Mouse (Mus musculus): ENCODE measurements around the gene Upb1. TPM values are rescaled to one million over a fixed set of nuclear protein-coding genes. Genes with fewer than 3 reads are reported as not detected.
A peak's percentile ranks its signal among the peaks of the same experiment; 100 is the strongest.
"Not testable (repeated sequence)": the region's sequence is repeated elsewhere in the genome, so short reads cannot be mapped to it uniquely, and the experiment has no call there.

The Upb1 gene
- polyA plus RNA-seq, 1 experiment from 2014 or later, result 0.19 TPM

DNA sequence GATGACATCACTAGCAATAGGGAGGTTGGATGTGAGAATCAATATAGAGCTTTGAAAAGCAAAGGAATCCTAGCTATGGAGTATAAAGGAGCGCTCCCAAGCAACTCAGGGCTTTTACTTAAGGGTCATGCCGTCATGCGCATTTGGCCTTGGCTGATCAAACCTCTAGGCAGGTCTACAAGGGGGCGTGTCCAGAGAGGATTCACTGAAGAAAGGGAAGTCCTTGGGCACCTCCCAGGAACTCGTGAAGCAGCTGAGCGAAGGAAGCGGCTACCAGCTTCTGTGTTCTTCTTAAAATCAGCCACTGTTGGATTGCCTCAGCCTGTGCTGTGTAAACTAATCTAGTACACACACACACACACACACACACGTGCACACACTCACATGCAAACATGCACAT, 72.5 kb downstream of the Upb1 start:
- ATAC-seq (replicated peaks), result no peak
- WGBS, result 73% methylated on average over 8 of the region's 8 CpGs
- no peak overlapping the region for H3K4me2 ChIP-seq (replicated peaks)
- no peaks in the 10 kb centered on the region for H3K36me3 ChIP-seq
- peaks cover 5% of the 10 kb centered on the region for H3K4me1 ChIP-seq
- H3K27me3 ChIP-seq, result no peaks in the 10 kb centered on the region
- no peak overlapping the region for H3K27ac ChIP-seq (replicated peaks)
- no peak overlapping the region for H3K4me3 ChIP-seq
- H3K9ac ChIP-seq (replicated peaks), result no peak overlapping the region
- H3K9me3 ChIP-seq, result no peaks in the 10 kb centered on the region

DNA sequence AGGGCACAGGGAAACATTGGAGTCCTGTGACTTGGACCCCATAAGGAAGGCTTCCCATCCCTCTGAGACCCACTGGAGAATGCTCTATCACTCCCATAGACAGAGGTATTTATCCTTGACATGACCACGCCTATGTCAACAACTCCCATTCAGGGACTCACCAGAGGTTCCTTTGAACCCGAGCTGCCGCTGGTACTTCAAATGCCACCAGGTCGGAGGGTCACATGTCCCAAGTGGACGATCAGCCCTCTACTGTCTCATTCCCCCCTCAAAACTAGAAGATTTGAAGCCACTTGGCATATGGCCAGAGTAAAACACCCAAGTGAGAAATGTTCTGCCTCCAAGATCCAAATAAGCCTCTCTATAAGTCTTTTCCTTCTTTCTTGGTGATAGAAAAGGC, 73.7 kb downstream of the Upb1 start:
- Histone ChIP-seq H3K9me3 (no peaks in the 10 kb centered on the region), H3K4me2 (replicated peaks) (no peak overlapping the region), H3K36me3 (no peaks in the 10 kb centered on the region), H3K4me3 (no peak overlapping the region), H3K4me1 (peaks cover 5% of the 10 kb centered on the region), H3K9ac (replicated peaks) (no peak overlapping the region), H3K27me3 (no peaks in the 10 kb centered on the region), H3K27ac (replicated peaks) (peak overlapping the region; percentile 56; the same call in 1 of the 2 replicates)
- ATAC-seq (replicated peaks), result no peak
- WGBS, result 49% methylated on average over 5 of the region's 5 CpGs

DNA sequence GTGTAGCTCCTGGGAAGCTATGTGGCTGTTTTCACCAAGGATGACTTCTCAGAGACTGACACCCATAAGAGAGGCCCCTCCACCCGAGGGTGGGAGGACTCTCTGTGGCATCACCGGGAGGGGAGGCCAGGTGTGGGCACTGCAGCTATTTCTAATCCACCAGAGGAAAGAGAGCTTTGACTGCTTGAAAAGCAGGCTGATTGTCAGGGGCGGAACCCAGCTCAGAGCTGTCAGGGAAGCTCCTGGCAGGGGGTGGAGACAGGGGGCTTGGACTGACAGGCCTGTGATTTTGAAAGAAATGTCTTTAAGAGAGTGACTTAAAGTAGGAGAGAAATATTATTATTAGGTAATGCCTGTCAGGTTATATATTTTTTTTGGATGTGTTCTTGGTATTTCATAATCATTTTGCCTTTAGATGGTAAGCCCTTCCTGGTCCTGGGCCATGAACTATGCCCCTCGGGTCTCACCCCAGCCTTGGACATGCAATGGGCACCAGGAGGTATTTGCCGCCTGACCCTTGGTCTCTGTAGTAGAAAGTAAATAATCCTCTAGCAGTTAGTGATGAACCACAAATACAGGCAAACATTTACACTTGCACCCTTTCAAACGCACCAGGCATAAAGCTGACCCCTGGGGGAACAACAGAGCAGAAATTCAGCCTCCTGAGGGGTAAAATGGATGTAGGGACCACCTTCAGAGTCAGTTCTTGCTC, 74.4 kb downstream of the Upb1 start:
- not testable (repeated sequence) for H3K9ac ChIP-seq (replicated peaks); H3K4me1 ChIP-seq; H3K36me3 ChIP-seq; H3K27me3 ChIP-seq; H3K4me3 ChIP-seq; H3K4me2 ChIP-seq (replicated peaks); H3K9me3 ChIP-seq
- H3K27ac ChIP-seq (replicated peaks), result peak overlapping the region; percentile 56; the same call in 1 of the 2 replicates
- 36% methylated on average over 5 of the region's 6 CpGs for WGBS
- peak; percentile 46; the same call in 1 of the 2 replicates for ATAC-seq (replicated peaks)

DNA sequence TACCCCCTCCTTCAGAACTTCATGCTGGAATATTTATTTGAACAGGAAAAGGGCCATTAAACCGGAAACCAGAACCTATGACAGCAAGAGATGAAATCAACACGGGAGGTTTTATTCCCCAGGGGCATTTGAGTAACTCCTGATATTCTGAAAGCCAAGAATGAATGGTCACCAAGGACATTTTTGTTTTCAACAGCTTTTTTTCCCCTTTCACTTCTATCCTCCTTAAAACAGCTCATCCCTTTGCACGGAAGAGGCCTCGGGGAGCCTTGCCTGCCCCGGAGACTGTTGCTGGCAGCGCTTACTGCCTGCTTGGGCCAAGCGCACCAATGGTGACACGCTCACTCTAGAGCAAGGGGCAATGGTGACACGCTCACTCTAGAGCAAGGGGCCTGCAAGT, 76.1 kb downstream of the Upb1 start:
- no peak overlapping the region for H3K4me3 ChIP-seq
- H3K27me3 ChIP-seq, result no peaks in the 10 kb centered on the region
- H3K4me2 ChIP-seq (replicated peaks), result no peak overlapping the region
- WGBS, result 83% methylated on average over 9 of the region's 9 CpGs
- peaks cover 5% of the 10 kb centered on the region for H3K4me1 ChIP-seq
- no peak overlapping the region for H3K27ac ChIP-seq (replicated peaks)
- no peaks in the 10 kb centered on the region for H3K36me3 ChIP-seq
- no peak for ATAC-seq (replicated peaks)
- H3K9ac ChIP-seq (replicated peaks), result no peak overlapping the region
- no peaks in the 10 kb centered on the region for H3K9me3 ChIP-seq

DNA sequence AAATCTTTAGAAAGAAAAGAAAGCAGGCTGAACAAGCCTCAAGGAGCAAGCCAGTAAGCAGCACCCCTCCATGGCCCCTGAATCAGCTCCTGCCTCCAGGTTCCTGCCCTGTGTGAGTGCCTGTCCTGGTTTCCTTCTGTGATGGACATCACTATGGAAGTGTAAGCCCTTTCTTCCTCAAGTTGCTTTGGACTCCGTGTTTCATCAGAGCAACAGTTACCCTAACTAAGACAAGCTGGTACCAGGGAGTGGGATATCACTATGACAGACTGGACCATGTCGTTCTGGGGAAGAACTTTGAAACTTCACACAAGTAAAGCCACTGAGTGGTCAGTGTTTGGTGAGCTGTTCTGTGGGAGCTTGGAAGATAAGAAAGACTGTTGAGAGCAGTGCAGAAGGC, 79.0 kb downstream of the Upb1 start:
- Histone ChIP-seq H3K4me3 (no peak overlapping the region), H3K9ac (replicated peaks) (no peak overlapping the region), H3K4me2 (replicated peaks) (no peak overlapping the region), H3K27me3 (no peaks in the 10 kb centered on the region), H3K4me1 (peaks cover 1% of the 10 kb centered on the region), H3K9me3 (no peaks in the 10 kb centered on the region), H3K27ac (replicated peaks) (no peak overlapping the region), H3K36me3 (no peaks in the 10 kb centered on the region)
- ATAC-seq (replicated peaks), result no peak
- 90% methylated on average over 2 of the region's 2 CpGs for WGBS

DNA sequence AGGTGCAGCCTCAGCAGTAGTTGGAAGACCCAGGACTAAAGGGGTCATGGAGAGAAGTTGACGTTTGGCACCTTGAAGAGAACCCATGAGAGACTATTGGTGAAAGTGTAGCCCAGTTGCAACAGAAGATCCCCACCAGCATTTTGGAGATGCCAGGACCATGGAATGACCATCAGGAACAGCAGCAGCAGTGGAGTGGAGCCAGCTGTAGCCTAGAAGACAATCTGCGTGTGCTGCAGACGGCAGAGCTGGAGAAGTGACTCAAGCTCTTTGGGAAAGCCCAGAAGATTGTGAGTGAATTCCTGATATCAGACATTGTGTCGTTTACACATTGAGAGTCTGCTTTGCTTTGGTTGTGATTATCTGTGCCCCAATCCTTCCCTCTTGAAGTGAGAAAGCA, 80.8 kb downstream of the Upb1 start:
- 89% methylated on average over 4 of the region's 4 CpGs for WGBS
- H3K27ac ChIP-seq (replicated peaks), result no peak overlapping the region
- no peaks in the 10 kb centered on the region for H3K9me3 ChIP-seq
- H3K4me1 ChIP-seq, result no peaks in the 10 kb centered on the region
- no peaks in the 10 kb centered on the region for H3K27me3 ChIP-seq
- no peak overlapping the region for H3K4me3 ChIP-seq
- H3K9ac ChIP-seq (replicated peaks), result no peak overlapping the region
- H3K36me3 ChIP-seq, result no peaks in the 10 kb centered on the region
- ATAC-seq (replicated peaks), result no peak
- no peak overlapping the region for H3K4me2 ChIP-seq (replicated peaks)

DNA sequence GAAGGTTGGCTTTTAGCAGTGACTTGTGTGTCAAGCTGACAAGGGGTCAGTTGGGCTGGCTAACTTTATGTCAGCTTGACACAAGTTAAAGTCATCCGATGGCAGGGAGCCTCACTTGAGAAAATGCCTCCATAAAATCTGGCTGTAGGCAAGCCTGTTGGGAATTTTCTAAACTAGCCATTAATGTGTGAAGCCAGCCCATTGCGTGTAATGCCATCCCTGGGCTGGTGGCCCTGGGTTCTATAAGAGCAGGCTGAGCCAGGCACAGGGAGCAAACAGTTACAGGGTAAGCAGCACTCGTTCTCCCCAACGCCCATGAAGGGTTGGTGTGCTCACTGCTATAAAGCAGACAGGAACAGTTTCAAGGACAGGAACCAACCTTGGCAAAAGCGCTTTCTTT, 81.4 kb downstream of the Upb1 start:
- no peak overlapping the region for H3K27ac ChIP-seq (replicated peaks)
- no peak overlapping the region for H3K4me3 ChIP-seq
- no peaks in the 10 kb centered on the region for H3K9me3 ChIP-seq
- no peak overlapping the region for H3K4me2 ChIP-seq (replicated peaks)
- 92% methylated on average over 5 of the region's 5 CpGs for WGBS
- no peaks in the 10 kb centered on the region for H3K27me3 ChIP-seq
- H3K9ac ChIP-seq (replicated peaks), result no peak overlapping the region
- H3K36me3 ChIP-seq, result no peaks in the 10 kb centered on the region
- ATAC-seq (replicated peaks), result no peak
- no peaks in the 10 kb centered on the region for H3K4me1 ChIP-seq

DNA sequence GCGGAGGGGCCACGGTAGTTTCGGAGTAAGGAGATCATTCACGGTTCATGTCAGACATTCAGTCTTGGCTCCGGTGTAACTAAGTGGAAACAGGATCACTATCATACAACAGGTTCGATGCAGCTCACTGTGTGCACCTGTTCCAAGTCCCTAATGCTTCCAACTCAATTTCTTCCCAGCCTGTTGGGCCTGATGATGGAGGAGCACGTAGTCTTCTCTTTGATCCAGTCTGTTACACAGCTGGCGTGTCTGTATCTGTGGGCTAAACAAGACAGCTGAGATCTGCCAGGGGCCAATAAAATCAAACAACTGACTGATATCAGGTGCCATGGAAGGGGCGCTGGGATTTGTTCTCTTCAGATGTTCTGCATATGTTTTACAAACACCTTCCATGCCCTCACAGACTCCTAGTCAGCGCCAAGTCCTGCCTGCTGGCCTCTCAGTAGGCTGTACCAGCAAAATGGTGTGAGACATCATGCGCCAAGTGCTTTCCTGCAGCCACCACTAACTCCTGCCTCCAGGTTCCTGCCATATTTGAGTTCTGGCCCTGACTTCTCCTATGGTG, 82.1 kb downstream of the Upb1 start:
- no peak overlapping the region for H3K27ac ChIP-seq (replicated peaks)
- H3K4me2 ChIP-seq (replicated peaks), result no peak overlapping the region
- no peaks in the 10 kb centered on the region for H3K27me3 ChIP-seq
- ATAC-seq (replicated peaks), result no peak
- H3K36me3 ChIP-seq, result no peaks in the 10 kb centered on the region
- WGBS, result 85% methylated on average over 11 of the region's 11 CpGs
- H3K9ac ChIP-seq (replicated peaks), result no peak overlapping the region
- H3K4me1 ChIP-seq, result no peaks in the 10 kb centered on the region
- H3K9me3 ChIP-seq, result no peaks in the 10 kb centered on the region
- no peak overlapping the region for H3K4me3 ChIP-seq

DNA sequence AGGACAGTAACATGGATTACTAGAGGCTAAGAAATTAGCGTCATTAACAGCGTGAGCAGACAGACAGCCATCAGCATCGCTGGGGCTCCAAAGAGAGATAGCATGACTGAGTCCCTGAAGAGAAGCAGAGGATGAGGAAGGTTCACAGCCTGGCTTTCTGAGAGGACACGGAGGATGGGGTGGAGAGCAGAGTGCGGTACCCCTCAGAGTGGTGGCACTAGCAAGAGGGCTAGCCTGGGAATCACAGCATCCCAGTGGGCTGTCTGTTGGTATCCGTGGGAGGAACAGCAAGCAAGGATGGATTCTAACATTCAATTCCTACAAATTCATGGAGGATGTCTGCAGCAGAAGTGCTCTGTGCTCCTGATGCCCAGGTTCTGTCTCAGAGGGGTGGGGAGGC, 83.2 kb downstream of the Upb1 start:
- H3K4me1 ChIP-seq, result no peaks in the 10 kb centered on the region
- H3K27me3 ChIP-seq, result no peaks in the 10 kb centered on the region
- no peaks in the 10 kb centered on the region for H3K36me3 ChIP-seq
- no peak overlapping the region for H3K4me2 ChIP-seq (replicated peaks)
- no peak overlapping the region for H3K4me3 ChIP-seq
- H3K27ac ChIP-seq (replicated peaks), result no peak overlapping the region
- H3K9ac ChIP-seq (replicated peaks), result no peak overlapping the region
- ATAC-seq (replicated peaks), result no peak
- 91% methylated on average over 6 of the region's 6 CpGs for WGBS
- H3K9me3 ChIP-seq, result no peaks in the 10 kb centered on the region

DNA sequence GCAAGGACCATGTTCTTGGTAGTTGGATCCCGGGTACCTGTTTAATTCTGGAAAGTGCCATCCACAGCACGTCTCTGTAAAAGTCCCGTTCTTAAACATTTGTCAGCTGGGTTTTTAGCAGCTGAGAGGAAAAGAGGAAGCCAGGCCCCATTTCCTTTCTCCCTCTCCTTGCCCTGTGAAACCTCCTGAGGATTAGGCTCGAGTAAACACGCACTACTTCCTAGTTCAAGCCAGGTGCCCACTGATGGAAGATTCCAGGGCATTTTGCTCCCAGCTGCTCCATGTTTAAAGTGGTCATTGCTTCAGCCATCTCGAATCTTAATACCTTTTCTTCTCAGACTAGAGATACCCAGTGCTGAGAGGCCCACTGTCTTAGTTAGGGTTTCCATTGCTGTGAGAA, 83.9 kb downstream of the Upb1 start:
- no peak for ATAC-seq (replicated peaks)
- Histone ChIP-seq H3K4me3 (no peak overlapping the region), H3K27me3 (no peaks in the 10 kb centered on the region), H3K4me2 (replicated peaks) (no peak overlapping the region), H3K9ac (replicated peaks) (no peak overlapping the region), H3K27ac (replicated peaks) (no peak overlapping the region), H3K36me3 (no peaks in the 10 kb centered on the region), H3K4me1 (no peaks in the 10 kb centered on the region), H3K9me3 (no peaks in the 10 kb centered on the region)
- 86% methylated on average over 6 of the region's 6 CpGs for WGBS

DNA sequence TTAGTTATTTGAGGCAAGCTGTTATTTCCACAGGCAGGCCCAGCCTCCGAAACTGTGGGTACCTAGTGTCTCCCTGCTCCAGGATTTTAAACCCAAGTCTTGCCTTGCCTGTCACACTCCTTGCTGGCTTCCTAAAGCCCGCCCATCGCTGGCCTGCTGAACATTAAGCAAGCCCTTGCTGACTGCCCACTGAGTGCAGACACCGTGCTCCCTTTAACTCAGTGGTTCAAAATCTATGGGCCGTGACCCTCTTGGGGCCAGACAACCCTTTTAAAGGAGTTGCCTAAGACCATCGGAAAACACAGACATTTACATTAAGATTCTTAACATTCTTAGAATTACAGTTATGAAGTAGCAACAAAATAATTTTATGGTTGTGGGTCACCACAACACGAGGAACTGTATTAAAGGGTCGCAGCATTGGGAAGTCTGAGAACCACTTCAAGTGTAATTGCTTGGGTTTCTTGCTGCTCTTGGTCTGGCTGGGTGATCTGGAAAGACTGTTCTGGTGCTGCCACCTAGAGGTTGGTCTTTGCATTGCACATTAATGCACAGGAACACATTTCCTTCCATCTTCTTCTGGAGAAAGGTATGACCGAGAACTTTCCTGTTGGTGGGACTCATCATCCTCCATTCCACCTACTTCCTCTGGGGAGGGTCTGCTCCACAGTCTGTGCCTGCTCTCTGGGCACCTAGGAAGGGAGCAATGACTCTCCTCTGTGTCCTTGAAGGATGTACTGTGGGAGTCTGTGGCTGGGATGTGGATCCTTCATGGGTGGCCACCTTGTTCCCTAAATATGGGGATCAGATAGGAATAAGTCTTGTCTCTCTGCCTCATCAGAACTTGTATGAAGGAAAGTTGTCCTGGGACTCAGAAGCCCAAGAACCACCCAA, 85.4 kb downstream of the Upb1 start:
- H3K9me3 ChIP-seq, result no peaks in the 10 kb centered on the region
- H3K36me3 ChIP-seq, result no peaks in the 10 kb centered on the region
- no peak overlapping the region for H3K9ac ChIP-seq (replicated peaks)
- H3K27ac ChIP-seq (replicated peaks), result no peak overlapping the region
- no peak overlapping the region for H3K4me2 ChIP-seq (replicated peaks)
- H3K27me3 ChIP-seq, result no peaks in the 10 kb centered on the region
- 57% methylated on average over 9 of the region's 9 CpGs for WGBS
- ATAC-seq (replicated peaks), result peak; percentile 73; the same call in 1 of the 2 replicates
- no peaks in the 10 kb centered on the region for H3K4me1 ChIP-seq
- no peak overlapping the region for H3K4me3 ChIP-seq

DNA sequence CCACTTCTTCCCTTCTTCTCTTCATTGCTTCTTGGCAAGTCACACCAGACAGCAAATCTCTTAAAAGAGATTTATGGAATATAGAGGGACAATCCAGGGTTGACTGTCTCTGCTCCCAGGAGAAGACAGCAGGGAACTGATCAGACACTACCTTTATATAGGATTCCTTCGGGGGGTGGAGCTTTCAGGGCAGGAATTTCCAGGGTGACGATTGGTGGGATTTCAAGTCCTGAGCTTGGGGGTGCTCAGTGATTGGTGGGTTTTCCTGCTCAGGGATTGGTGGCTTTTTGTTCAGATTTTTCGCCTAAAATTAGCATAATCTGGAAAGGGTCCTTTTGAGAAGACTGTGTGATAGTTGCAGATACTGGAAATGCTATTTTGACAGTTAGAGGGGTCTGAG, 86.2 kb downstream of the Upb1 start:
- Histone ChIP-seq H3K9ac (replicated peaks) (no peak overlapping the region), H3K4me3 (no peak overlapping the region), H3K27ac (replicated peaks) (no peak overlapping the region), H3K36me3 (no peaks in the 10 kb centered on the region), H3K4me1 (no peaks in the 10 kb centered on the region), H3K27me3 (no peaks in the 10 kb centered on the region), H3K9me3 (no peaks in the 10 kb centered on the region), H3K4me2 (replicated peaks) (no peak overlapping the region)
- no peak for ATAC-seq (replicated peaks)
- WGBS, result 65% methylated on average over 3 of the region's 3 CpGs
